Mouse (Mus musculus) ES-Bruce4 (cell line): Measurements from ENCODE around the gene Irf7.

Experiments used
- CTCF ChIP-seq: IDR thresholded peaks from one replicate; pipeline ENCODE4 v1.8.1; 2011; ENCODE audit warnings: low read depth, low read length
- EP300 ChIP-seq: IDR thresholded peaks from 2 replicates; pipeline ENCODE4 v1.6.1; 2011; ENCODE audit warnings: low read depth, low read length; ENCODE audit not compliant: insufficient read depth

DNA sequence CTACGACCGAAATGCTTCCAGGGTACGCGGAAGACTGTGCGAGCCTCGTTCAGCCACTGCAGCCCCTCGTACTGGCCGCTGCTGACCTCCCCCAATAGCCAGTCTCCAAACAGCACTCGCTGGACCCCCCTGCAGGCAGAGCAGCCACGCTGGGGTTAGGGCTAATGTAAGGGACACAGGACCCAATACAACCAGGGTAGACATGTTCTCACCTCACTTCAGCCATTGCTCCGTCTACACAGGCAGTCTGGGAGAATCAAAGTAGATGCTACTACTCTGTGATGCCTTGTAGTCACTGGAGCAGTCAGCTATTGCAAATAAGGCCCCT is 906 bp downstream of the Irf7 start:
- TF ChIP-seq EP300 = no peak
- no peak for TF ChIP-seq CTCF
